Mouse (Mus musculus): ENCODE measurements around the gene Xpa.

DNA sequence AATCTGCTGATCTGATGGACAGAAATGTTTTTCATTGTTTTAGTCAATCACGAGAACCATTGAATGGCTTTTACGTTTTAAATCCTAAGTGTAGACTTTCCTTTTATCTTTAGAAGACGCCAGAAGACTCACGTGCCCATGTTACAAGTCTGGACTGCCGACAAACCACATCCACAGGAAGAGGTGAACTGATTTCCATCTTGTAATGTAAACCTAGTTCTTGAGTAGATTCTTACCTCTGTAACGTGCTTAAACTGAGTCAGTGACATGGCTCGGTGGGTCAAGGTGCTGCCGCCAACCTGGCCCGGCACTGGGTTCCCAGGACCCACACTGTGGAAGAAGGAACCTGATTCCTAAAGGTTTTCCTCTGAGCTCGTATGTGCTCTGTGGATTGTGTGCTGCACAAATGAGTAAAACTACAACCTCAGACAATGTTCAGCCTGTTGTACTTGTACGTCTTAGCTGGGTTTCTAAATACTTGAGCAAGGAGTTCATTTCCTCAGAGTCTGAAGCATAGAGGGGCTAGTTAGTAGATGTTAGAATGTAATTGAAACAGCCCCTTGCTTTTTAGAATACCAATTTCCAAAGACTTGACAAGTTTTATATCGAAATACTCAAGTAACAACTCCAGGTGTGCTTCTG, 44.1 kb downstream of the Xpa start:
- TF ChIP-seq CTCF (IDR thresholded peaks at IDR 0.05; ENCODE audit: borderline replicate concordance, insufficient read depth, low read depth, low read length) (no peak), POLR2A (IDR thresholded peaks at IDR 0.05; ENCODE audit: borderline replicate concordance, insufficient read depth, low read length) (no peak)

All from cerebellum, adult 2 months (tissue).